Mouse (Mus musculus): Measurements from ENCODE around the gene Glt6d1. TPM values are rescaled to one million over a fixed set of nuclear protein-coding genes. Genes with fewer than 3 reads are reported as not detected.
"Not testable (repeated sequence)": the region's sequence is repeated elsewhere in the genome, so short reads cannot be mapped to it uniquely, and the experiment has no call there.

The Glt6d1 gene
- total RNA-seq (2017), result not detected in 2 replicates

- not testable (repeated sequence) for ATAC-seq (ENCODE audit: extremely low read depth, insufficient number of reproducible peaks, low FRiP score, poor library complexity, severe bottlenecking)
These were observed at the start of gene Glt6d1 for GRCm38 (mm10) chr2:25815748-25816147. Gene Glt6d1, minus strand, starts transcription at chr2:25815848.

DNA sequence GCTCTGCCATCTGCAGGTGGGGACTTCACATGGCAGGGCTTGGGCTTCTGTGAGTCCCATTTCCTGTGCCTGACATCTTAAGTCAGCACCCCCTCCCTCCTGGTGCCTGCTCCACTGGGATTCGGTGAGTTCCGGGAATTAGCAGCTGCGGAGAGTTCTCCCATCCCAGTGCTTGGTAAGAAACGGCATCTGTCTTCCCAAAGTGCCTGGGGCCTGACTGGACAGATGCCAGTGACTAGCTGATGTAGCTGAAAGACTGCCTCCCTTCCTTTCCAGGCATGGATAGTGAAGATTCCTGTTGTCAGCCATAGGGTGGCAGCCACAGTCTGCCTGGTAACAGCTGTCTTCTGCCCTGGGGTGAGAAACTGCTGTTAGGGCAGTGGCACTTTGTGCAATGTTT, 49.8 kb upstream of the Glt6d1 start:
- ATAC-seq (ENCODE audit: extremely low read depth, insufficient number of reproducible peaks, low FRiP score, poor library complexity, severe bottlenecking), result no peak

DNA sequence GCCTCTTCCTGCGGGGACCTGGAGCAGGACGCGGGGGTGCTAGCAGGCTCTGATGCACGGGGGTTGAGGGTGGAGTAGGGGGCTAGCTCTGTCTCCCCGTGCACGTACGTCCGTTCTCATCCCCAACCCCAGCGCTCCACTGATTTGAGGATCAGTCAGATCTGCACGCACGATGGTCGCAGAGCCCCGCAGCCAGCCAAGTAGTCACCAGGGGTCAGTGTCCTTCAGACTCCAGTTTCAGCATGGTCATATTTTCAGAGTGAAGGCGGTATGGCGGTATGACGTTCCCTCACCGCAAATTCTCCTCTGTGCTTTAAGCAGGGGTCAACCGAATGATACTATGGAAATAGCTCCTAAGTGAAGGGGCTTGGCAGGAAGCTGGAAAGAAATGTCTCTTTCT, 48.6 kb upstream of the Glt6d1 start:
- no peak for ATAC-seq (ENCODE audit: extremely low read depth, insufficient number of reproducible peaks, low FRiP score, poor library complexity, severe bottlenecking)

DNA sequence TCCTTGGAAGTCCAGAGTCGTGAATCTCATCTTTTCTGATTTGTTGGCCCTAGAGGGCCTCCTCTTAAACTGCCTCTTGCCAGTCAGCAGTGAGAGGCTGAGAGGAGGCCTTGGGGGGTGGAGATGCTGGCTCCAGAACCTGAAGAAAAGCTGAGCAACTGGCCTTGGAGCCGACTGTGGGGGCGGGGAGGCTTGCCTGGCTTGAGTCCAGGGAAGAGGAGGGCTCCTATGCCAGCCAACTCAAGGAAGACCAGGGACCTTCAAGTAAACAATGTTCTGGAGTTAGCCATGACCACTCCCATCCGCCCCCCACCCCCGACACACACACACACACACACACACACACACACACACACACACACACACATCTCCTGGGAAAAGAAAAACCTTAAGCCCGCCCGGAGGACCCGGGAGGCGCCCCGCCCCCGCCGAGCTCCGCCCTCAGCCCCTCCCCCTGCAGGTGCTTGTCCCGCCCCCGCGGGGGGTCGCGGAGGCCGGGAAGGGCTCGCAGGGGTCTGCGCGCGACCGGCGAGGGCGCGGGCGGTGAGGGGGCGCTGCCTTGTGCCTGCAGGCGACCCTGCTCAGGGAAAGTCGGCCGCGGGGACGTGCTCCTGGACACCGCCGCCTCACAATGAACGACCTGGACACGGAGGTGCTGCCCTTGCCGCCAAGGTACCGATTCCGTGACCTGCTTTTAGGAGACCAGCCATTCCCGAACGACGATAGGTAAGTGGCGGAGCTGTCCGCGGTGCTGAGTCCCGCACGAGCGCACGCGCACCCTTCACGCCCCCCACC, 47.9 kb upstream of the Glt6d1 start, which contains the start of gene Kcnt1:
TSS of gene Kcnt1 (plus strand) at position 398 of the 795 bp plus-strand sequence.
- ATAC-seq (ENCODE audit: extremely low read depth, insufficient number of reproducible peaks, low FRiP score, poor library complexity, severe bottlenecking), result no peak

- no peak for ATAC-seq (ENCODE audit: extremely low read depth, insufficient number of reproducible peaks, low FRiP score, poor library complexity, severe bottlenecking)
These were observed 47.1 kb upstream of the Glt6d1 start for GRCm38 (mm10) chr2:25862696-25863270.

GRCm38 (mm10) chr2:25862038-25862437, 46.4 kb upstream of the Glt6d1 start:
- ATAC-seq (ENCODE audit: extremely low read depth, insufficient number of reproducible peaks, low FRiP score, poor library complexity, severe bottlenecking), result no peak

DNA sequence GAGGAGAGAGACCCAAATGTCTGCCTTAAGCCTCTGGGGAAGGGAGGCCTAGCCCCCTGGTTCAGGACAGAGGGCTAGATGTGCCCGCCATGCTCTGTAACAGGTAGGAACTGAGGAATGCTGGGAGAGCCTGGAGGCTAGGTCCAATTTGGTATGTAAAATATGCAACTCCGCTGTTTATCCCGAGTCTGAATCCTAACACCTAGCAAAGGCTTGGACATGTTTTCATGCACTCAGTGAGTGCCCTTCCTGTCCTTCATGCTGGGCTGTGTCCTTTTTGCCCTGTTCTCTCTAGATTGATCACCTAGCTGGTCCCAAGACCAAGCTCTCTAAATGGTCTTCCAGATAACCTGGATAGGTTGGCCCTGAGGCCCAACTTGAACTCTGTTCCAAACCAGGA, 44.2 kb upstream of the Glt6d1 start:
- no peak for ATAC-seq (ENCODE audit: extremely low read depth, insufficient number of reproducible peaks, low FRiP score, poor library complexity, severe bottlenecking)

DNA sequence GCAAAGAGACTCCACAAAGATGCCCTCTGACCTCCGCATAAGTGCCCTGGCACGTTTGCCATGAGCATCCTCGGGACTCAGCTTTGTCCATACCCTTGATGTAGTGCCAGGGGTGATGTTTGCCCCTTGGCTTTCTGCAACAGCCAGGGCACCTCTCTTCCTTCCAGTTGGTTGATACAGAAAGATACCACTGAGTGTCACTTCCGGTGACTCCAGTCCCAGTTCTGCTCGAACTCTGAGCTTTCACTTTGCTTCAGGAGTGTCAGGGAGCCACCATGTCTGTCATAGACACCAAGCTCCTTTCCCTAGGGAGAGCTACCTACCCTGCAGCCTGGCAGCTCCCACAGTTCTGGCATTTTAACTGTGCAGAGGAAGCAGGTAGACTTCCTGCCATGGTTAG, 38.4 kb upstream of the Glt6d1 start:
- ATAC-seq (ENCODE audit: extremely low read depth, insufficient number of reproducible peaks, low FRiP score, poor library complexity, severe bottlenecking), result no peak

GRCm38 (mm10) chr2:25852626-25853025, 37.0 kb upstream of the Glt6d1 start:
- no peak for ATAC-seq (ENCODE audit: extremely low read depth, insufficient number of reproducible peaks, low FRiP score, poor library complexity, severe bottlenecking)

DNA sequence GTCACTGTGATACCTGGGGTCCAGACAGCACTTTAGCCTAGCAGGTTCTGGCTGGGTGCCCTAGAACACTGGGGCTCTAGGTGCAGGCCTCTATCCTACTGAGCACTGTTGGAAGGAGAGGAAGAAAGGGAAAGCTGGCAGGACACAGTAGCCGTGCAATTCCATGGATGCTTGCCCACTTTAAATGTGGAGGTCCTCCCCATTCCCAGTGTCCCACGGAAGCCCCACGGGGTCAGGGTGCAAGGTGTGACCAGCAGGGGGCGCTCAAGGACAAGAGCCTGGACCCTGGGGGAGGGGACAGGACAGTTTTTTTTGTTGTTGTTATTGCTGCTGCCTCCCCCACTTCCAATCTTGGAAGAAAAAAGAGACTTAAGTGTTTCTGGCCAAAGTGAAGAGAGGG, 34.7 kb upstream of the Glt6d1 start:
- no peak for ATAC-seq (ENCODE audit: extremely low read depth, insufficient number of reproducible peaks, low FRiP score, poor library complexity, severe bottlenecking)

DNA sequence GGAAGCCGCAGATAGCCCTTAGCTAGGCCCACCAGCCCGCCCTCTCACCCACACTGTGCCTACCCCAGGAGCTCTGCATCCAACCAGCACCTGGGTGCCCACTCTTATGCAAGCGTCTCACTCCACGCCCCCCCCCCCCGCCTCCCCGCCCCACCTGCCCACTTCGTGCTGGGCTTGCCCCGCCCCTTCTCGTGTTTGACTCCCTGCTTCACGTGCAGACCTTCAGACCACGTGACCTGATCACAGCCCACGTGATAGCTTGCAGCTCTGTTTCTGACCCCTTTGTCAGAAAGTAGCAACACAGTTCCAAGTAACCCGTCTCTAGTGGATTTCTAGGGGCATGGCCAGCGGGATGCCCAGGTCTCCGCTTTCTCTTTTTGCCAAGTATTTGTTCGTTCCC, 31.6 kb upstream of the Glt6d1 start, which contains the start of gene Sohlh1:
TSS of gene Sohlh1 (minus strand) at position 23 of the 400 bp plus-strand sequence.
- ATAC-seq (ENCODE audit: extremely low read depth, insufficient number of reproducible peaks, low FRiP score, poor library complexity, severe bottlenecking), result no peak

DNA sequence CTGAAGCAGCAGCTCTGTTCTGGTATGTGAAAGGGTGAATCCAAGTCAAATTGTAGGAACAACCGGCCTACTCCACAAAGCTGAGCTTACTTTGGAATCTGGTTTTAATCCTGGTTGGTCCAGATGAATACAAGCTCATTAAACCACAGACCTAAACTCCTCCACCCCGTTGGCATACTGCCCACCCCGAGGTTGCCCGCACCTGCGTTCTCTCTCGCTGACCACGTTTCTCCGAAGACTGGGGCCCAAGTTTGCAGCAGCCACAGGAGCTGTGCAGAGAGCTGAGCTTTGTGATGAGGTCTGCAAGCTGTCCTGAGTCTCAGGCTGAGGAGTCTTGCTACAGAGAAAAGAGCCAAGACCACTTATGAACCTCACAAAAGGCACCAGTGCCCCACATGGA, 30.9 kb upstream of the Glt6d1 start:
- no peak for ATAC-seq (ENCODE audit: extremely low read depth, insufficient number of reproducible peaks, low FRiP score, poor library complexity, severe bottlenecking)

GRCm38 (mm10) chr2:25844097-25844496, 28.4 kb upstream of the Glt6d1 start:
- ATAC-seq (ENCODE audit: extremely low read depth, insufficient number of reproducible peaks, low FRiP score, poor library complexity, severe bottlenecking), result no peak

DNA sequence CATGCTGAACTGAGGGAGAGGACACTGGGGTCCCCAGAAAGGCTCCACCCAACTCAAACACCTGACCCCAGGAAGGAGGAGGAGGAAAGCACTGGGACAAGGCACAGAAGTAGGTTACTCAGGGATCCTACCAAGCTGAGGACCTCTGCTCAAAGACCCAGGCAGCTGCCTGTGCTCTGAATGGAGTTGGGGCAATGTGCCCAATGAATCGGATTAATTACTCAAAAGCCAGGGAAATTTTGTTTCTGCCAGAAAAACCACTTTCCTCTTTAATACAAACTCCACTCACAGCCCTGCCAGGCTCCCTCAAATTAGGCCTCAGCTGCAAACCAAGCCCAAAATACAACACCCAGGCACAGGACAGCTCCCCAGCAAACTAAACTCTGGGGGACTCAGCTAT, 27.1 kb upstream of the Glt6d1 start:
- no peak for ATAC-seq (ENCODE audit: extremely low read depth, insufficient number of reproducible peaks, low FRiP score, poor library complexity, severe bottlenecking)

- no peak for ATAC-seq (ENCODE audit: extremely low read depth, insufficient number of reproducible peaks, low FRiP score, poor library complexity, severe bottlenecking)
These were observed 26.5 kb upstream of the Glt6d1 start for GRCm38 (mm10) chr2:25842161-25842560.

GRCm38 (mm10) chr2:25836291-25836690, 20.6 kb upstream of the Glt6d1 start:
- ATAC-seq (ENCODE audit: extremely low read depth, insufficient number of reproducible peaks, low FRiP score, poor library complexity, severe bottlenecking), result 0 out of 2 replicates have a peak, but pooled peaks have one; percentile 34

- ATAC-seq (ENCODE audit: extremely low read depth, insufficient number of reproducible peaks, low FRiP score, poor library complexity, severe bottlenecking), result no peak
These were observed 15.1 kb upstream of the Glt6d1 start for GRCm38 (mm10) chr2:25830786-25831185.

DNA sequence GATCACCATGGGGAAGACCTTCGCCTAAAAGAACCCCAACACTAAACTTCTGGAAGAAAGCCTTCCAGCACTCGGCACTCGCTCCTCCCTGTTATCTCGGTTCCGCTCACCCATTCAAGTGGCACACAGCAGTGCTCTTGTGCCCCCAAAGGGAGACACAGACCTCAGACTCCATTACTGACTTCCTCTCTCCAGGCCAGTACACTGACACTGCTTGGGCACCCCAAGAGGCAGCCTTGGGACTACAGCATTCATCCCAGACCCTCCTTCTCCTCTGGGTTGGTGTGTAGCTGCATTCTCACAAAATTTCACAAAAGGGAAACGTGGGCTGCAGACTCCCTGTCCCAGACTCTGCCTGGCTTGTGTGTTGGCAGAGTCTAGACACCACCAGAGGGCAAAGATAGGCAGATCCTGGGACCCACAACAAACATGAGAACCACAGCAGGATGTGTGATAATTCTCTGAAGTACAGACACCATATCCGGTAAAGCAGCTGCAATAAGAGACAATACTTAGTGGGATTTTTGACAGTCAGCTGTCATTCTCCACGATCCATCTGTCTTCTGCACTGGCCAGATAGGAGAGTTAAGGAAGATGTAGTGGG, 12.8 kb upstream of the Glt6d1 start:
- ATAC-seq (ENCODE audit: extremely low read depth, insufficient number of reproducible peaks, low FRiP score, poor library complexity, severe bottlenecking), result no peak

- no peak for ATAC-seq (ENCODE audit: extremely low read depth, insufficient number of reproducible peaks, low FRiP score, poor library complexity, severe bottlenecking)
These were observed 9.1 kb upstream of the Glt6d1 start for GRCm38 (mm10) chr2:25824751-25825150.

GRCm38 (mm10) chr2:25822806-25823205, 7.2 kb upstream of the Glt6d1 start, which contains the start of gene Lcn9:
Gene Lcn9, plus strand, starts transcription at chr2:25823153.
- ATAC-seq (ENCODE audit: extremely low read depth, insufficient number of reproducible peaks, low FRiP score, poor library complexity, severe bottlenecking), result no peak
